In the genomic region with DNA sequence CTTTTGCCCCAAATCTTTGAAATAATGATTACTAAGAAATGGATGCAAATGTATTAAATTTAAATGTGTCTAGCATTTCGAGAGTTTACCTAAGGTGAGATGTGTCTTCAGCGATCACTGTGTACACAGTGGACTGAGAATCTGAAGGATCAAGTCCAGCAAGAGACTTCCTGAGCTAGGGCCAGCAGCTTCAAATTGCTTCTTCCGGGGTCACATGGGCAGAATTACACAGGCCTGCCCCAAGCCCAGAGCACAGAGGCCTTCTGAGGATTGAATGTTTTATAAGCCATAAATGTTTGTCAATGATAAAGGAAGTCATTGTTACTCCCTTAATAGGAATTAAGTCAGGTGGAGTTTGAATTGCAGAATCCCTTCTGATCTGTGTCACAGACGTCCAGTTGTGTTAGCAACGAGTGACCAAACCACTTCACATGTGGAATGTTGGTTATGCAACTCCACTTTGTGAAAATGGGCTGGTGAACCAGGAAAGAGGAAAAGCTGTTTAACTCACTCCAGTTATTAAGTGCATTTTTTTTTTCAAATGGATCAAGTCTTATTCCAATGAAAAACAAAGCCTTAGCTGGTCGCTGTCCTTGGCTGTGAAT, we compare ENCODE assay signal across 20 mouse cellular contexts. TPM values are rescaled to one million over a fixed set of nuclear protein-coding genes. Genes with fewer than 3 reads are reported as not detected.
DNase-seq lines count a peak whose midpoint lies in the region; ATAC-seq and TF ChIP-seq lines count a peak whose summit lies in the region.
"Had no signal": no experiment of that assay in that cellular context is flagged by ENCODE, and none has a peak within 500 bp of the region (broad histone marks: within the 10 kb centered on the region; RNA-seq: fewer than 3 reads in every experiment).

No protein-coding gene starts in this region.

- TF ChIP-seq CTCF in olfactory bulb, adult 2 months (IDR thresholded peaks at IDR 0.05; ENCODE audit: insufficient read depth, low read depth, low read length): no peak

- 75% methylated on average over 6 of the region's 6 CpGs for WGBS in kidney, embryonic 15.5 days
- 64% methylated on average over 6 of the region's 6 CpGs for WGBS in intestine, embryonic 15.5 days
- 46% methylated on average over 6 of the region's 6 CpGs for WGBS in lung, embryonic 16.5 days
- 67% methylated on average over 6 of the region's 6 CpGs for WGBS in olfactory bulb, adult 2 months
- WGBS in kidney, embryonic 16.5 days: 71% methylated on average over 6 of the region's 6 CpGs

- no peaks in the 10 kb centered on the region for H3K4me1 ChIP-seq in kidney, embryonic 15.5 days
- no peaks in the 10 kb centered on the region for H3K4me1 ChIP-seq in intestine, embryonic 15.5 days (replicated peaks)
- H3K4me1 ChIP-seq in lung, embryonic 16.5 days (replicated peaks; ENCODE audit: control insufficient read depth, insufficient read depth, low read length): 0 out of 2 replicates have a peak, but pooled peaks cover 6% of the 10 kb centered on the region
- peaks cover 13% of the 10 kb centered on the region for H3K4me1 ChIP-seq in olfactory bulb, adult 2 months (ENCODE audit: control insufficient read depth, insufficient read depth, low read length)
- no peaks in the 10 kb centered on the region for H3K4me1 ChIP-seq in kidney, embryonic 16.5 days (ENCODE audit: insufficient read depth, low read length)
- H3K4me1 ChIP-seq: heart, embryonic 10.5 days; hindbrain, embryonic 12.5 days; midbrain, embryonic 10.5 days had no signal

- DNase-seq in kidney, adult 9 months: peak; percentile 53
- DNase-seq in urinary bladder, postnatal 4 days (ENCODE audit: low spot score in 2 of 2): no peak
- DNase-seq: adrenal gland, adult 8-10 months; cerebellum, adult 8-10 months; gastrocnemius, postnatal 36 days; kidney, postnatal 10 days; left cerebral cortex, postnatal 4 days; liver, postnatal 0 days; spleen, adult 18-20 months; thymus, postnatal 36 days had no signal

- H3K27me3 ChIP-seq in kidney, embryonic 15.5 days: no peaks in the 10 kb centered on the region
- H3K27me3 ChIP-seq in intestine, embryonic 15.5 days (replicated peaks): no peaks in the 10 kb centered on the region
- no peaks in the 10 kb centered on the region for H3K27me3 ChIP-seq in lung, embryonic 16.5 days (ENCODE audit: control insufficient read depth, insufficient read depth, low read depth, low read length)
- no peaks in the 10 kb centered on the region for H3K27me3 ChIP-seq in kidney, embryonic 16.5 days (ENCODE audit: insufficient read depth, low read length)
- H3K27me3 ChIP-seq: CH12.LX; hindbrain, embryonic 12.5 days had no signal

- H3K9me3 ChIP-seq in kidney, embryonic 15.5 days (replicated peaks): no peaks in the 10 kb centered on the region
- H3K9me3 ChIP-seq in intestine, embryonic 15.5 days: no peaks in the 10 kb centered on the region
- no peaks in the 10 kb centered on the region for H3K9me3 ChIP-seq in lung, embryonic 16.5 days (ENCODE audit: control insufficient read depth, low read length)
- no peaks in the 10 kb centered on the region for H3K9me3 ChIP-seq in kidney, embryonic 16.5 days (ENCODE audit: low read length)
- H3K9me3 ChIP-seq: heart, embryonic 10.5 days; midbrain, embryonic 10.5 days had no signal

- H3K9ac ChIP-seq in kidney, embryonic 15.5 days: no peak overlapping the region
- H3K9ac ChIP-seq in intestine, embryonic 15.5 days: no peak overlapping the region
- no peak overlapping the region for H3K9ac ChIP-seq in lung, embryonic 16.5 days (ENCODE audit: low read length)
- no peak overlapping the region for H3K9ac ChIP-seq in kidney, embryonic 16.5 days (replicated peaks; ENCODE audit: low read length)
- H3K9ac ChIP-seq: hindbrain, embryonic 12.5 days; liver, postnatal 0 days had no signal

- ATAC-seq in kidney, embryonic 15.5 days (replicated peaks; ENCODE audit: low FRiP score): no peak
- peak; percentile 64; the same call in 1 of the 2 replicates for ATAC-seq in intestine, embryonic 15.5 days
- peak; percentile 81 for ATAC-seq in lung, embryonic 16.5 days (ENCODE audit: low read depth)
- ATAC-seq in kidney, embryonic 16.5 days (ENCODE audit: low FRiP score, low TSS enrichment): no peak
- ATAC-seq: forebrain, embryonic 14.5 days; liver, postnatal 0 days had no signal

- H3K36me3 ChIP-seq in kidney, embryonic 15.5 days: 0 out of 2 replicates have a peak, but pooled peaks cover 6% of the 10 kb centered on the region
- no peaks in the 10 kb centered on the region for H3K36me3 ChIP-seq in intestine, embryonic 15.5 days
- no peaks in the 10 kb centered on the region for H3K36me3 ChIP-seq in lung, embryonic 16.5 days (ENCODE audit: control insufficient read depth, insufficient read depth, low read length)
- peaks cover 8% of the 10 kb centered on the region; the same call in 1 of the 2 replicates for H3K36me3 ChIP-seq in kidney, embryonic 16.5 days (ENCODE audit: insufficient read depth, low read length)
- H3K36me3 ChIP-seq: heart, embryonic 10.5 days; hindbrain, embryonic 12.5 days; midbrain, embryonic 10.5 days had no signal

- no peak overlapping the region for H3K4me2 ChIP-seq in kidney, embryonic 15.5 days
- H3K4me2 ChIP-seq in intestine, embryonic 15.5 days (replicated peaks): no peak overlapping the region
- no peak overlapping the region for H3K4me2 ChIP-seq in lung, embryonic 16.5 days (ENCODE audit: low read depth, low read length)
- H3K4me2 ChIP-seq in kidney, embryonic 16.5 days (replicated peaks; ENCODE audit: low read depth, low read length): no peak overlapping the region
- H3K4me2 ChIP-seq: hindbrain, embryonic 12.5 days had no signal

- H3K4me3 ChIP-seq in kidney, embryonic 15.5 days (replicated peaks): no peak overlapping the region
- no peak overlapping the region for H3K4me3 ChIP-seq in intestine, embryonic 15.5 days (replicated peaks)
- no peak overlapping the region for H3K4me3 ChIP-seq in lung, embryonic 16.5 days (ENCODE audit: low read length)
- H3K4me3 ChIP-seq in olfactory bulb, adult 2 months (ENCODE audit: insufficient read depth, low read depth, low read length): no peak overlapping the region
- H3K4me3 ChIP-seq in kidney, embryonic 16.5 days (ENCODE audit: low read length): no peak overlapping the region
- H3K4me3 ChIP-seq: heart, embryonic 10.5 days; hindbrain, embryonic 12.5 days; midbrain, embryonic 10.5 days had no signal

- TF ChIP-seq POLR2A in olfactory bulb, adult 2 months (IDR thresholded peaks at IDR 0.05; ENCODE audit: insufficient read depth, low read depth, low read length): no peak

- no peak overlapping the region for H3K27ac ChIP-seq in kidney, embryonic 15.5 days
- no peak overlapping the region for H3K27ac ChIP-seq in intestine, embryonic 15.5 days
- peak overlapping the region; percentile 84 for H3K27ac ChIP-seq in lung, embryonic 16.5 days (ENCODE audit: low read length)
- peak overlapping the region; percentile 58; the same call in 1 of the 2 replicates for H3K27ac ChIP-seq in olfactory bulb, adult 2 months (ENCODE audit: insufficient read depth, low read depth, low read length)
- no peak overlapping the region for H3K27ac ChIP-seq in kidney, embryonic 16.5 days (ENCODE audit: low read length)
- H3K27ac ChIP-seq: heart, embryonic 10.5 days; hindbrain, embryonic 12.5 days; midbrain, embryonic 10.5 days had no signal

RNA-seq across cellular contexts. Expression of a gene that starts 10.9 kb away (rescaled TPM):
- 4.3 and 4.5 TPM in 2 replicates for polyA plus RNA-seq in kidney, embryonic 15.5 days (2015; fragmentation: Nextera tagmentation; extraction: Ambion mirVana)
- polyA plus RNA-seq in intestine, embryonic 15.5 days (2015; fragmentation: Nextera tagmentation; extraction: Ambion mirVana): 1.1 and 1.2 TPM in 2 replicates
- polyA plus RNA-seq in lung, embryonic 16.5 days (2015; fragmentation: Nextera tagmentation; extraction: Ambion mirVana): 5.0 and 5.3 TPM in 2 replicates
- polyA plus RNA-seq in olfactory bulb, adult 2 months (2012; ENCODE audit: insufficient read depth, insufficient read length, low replicate concordance, missing spikeins): not detected in 2 replicates
- polyA plus RNA-seq in kidney, embryonic 16.5 days (2015; fragmentation: Nextera tagmentation; extraction: Ambion mirVana): 6.5 and 6.8 TPM in 2 replicates

Comparison
In these comparisons a context has a peak if more than half of its experiments do, and no peak if none do; other contexts are left out.
1. ATAC-seq: peak in intestine, embryonic 15.5 days (single experiment) and lung, embryonic 16.5 days (single experiment); none in kidney, embryonic 15.5 days (single experiment) and kidney, embryonic 16.5 days (single experiment).
2. H3K27ac ChIP-seq: peak in lung, embryonic 16.5 days (single experiment) and olfactory bulb, adult 2 months (single experiment); none in kidney, embryonic 15.5 days (single experiment), intestine, embryonic 15.5 days (single experiment) and kidney, embryonic 16.5 days (single experiment).